Mouse (Mus musculus) layer of hippocampus, adult 9-10 months (tissue): ENCODE measurements around the gene Sfxn4.
A peak's percentile ranks its signal among the peaks of the same experiment; 100 is the strongest.

ENCODE experiments used
- DNase-seq: peaks from one replicate; pipeline ENCODE4 v3.0.0; 2022; ENCODE audit warnings: low spot score

The Sfxn4 gene

DNA sequence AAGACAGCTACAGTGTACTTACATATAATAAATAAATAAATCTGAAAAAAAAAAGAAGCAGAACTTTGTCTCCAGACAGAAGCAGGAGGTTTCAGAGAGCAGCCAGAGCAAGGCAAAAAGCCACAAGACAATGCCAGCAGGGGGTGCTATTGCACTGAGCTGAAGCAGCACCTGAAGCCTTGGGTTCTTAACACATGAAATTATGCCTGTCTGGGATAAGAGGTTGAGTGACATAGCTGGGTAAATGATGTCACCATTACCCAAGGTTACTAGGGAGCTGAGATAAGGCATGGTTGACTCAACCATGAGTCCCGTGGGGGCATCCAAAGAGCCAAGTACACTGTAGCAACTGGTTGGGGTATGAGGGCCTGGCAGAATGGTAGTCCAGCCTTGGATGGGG lies 23.5 kb downstream of the Sfxn4 start:
- DNase-seq, result peak; percentile 26

DNA sequence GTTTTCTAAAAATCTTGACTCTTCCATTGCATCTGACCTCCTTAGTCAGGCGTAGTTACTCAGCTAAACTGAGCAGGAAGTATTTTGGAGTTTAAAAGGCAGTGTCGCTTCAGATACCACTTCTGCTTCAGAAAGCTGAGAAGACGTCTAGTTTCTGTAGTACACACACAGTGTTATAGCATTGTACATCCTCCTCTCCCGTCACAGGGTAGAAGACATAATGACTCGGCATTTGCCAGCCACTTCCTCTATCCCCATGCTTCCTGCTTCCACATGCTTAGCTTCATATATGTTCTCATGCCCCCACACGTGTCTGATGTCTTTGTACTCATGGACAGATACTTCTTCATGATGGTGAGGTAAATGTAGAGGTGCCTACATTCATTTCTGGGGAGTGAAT lies 42.6 kb downstream of the Sfxn4 start:
- no peak for DNase-seq

DNA sequence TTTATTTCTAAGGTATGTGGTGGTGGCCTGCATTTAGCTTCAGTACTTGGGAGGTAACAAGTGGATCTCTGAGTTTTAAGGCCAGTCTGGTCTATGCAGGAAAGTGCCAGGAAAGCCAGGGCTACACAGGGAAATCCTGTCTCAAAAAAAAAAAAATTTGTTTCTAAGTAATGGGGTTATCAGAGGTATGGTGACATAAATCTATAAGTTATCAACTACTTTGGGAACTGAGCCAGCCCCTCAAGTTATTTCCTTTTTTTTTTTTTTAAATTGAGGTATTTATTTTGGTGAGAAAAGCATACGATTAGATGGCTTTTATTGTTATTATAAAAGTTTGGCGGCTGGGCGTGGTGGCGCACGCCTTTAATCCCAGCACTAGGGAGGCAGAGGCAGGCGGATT lies 48.1 kb downstream of the Sfxn4 start:
- DNase-seq, result no peak

DNA sequence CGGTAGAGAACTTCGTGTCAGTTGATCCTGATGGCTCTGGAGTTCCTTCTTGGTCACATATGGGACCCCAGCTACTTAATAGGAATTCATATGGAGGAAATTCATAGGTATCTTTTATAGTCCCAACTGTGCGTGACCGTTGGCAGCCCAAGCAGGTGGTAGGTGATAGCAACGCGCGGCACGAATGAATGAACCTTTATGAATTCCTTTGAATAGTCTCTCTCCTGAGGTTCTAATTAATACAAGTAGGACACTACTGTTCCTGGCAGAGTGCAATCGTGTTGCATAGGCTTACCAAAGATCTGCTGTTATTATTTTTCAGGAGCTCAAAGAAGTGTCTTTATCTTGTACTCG lies 49.3 kb downstream of the Sfxn4 start:
- DNase-seq, result no peak

DNA sequence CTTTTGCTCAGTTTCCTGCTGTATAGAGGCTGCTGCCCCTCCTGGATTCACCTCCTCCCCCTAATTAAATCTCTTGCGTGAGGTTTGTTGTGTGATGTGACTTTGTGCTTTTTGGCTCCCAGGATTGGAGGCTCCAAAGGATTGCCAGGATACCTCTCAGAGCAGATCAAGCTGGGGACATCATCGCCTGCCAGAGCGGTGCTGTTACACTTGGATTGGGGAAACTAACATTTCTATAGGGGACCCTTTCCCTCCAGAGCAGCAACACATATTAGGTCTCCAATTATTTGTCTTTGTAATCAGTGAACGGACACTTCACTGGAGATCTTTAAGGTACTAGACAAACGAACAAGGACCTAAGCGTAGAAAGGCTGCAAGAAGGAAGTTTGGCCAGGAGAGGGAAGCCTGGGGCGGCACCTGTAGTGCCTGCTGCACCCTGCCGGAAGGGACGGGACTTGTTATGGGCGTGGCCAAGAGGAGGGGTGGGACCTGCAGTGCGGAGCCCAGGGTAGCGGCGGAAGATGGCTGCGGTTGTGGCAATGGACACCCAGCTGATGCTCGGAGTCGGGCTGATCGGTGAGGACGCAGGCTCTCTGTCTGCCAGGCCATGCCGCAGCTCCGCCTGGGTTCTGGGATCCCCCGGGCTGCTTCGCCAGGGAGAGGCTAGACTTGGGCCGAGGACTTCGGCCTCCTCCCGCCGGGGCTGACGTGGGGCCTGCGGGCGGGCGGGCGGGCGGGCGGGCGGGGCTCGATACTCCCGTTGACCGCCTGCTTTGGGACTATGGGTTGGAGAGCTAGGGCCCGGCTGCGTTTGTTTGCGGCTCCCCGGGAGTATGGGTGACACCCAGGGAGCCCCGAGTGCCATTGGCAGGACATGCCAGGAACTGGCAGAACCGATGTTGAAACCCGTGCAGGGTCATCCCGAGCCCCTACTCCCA lies 49.9 kb downstream of the Sfxn4 start, which contains the start of gene Fam45a:
Gene Fam45a (plus strand): TSS at position 488 of the 938 bp plus-strand sequence.
- peak; percentile 71 for DNase-seq

DNA sequence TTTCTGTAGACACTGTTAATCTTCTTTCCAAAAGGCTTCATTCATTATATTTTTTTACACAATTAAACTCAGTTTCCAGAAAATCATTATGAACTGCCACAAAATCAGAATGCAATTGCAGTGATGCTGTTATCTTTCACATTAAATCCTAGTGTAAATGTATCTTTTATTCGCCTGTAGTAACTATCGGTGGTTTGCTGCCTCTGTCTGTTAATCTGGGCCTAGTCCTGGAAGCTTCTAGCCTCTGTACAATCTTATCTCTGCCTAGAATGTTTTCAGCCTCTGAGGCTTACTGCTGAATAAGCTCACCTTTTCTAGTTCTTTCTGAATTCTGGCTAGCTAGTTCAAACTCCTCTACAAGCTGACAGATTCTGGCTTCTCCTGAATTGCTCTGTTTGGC lies 51.4 kb downstream of the Sfxn4 start:
- DNase-seq, result no peak

DNA sequence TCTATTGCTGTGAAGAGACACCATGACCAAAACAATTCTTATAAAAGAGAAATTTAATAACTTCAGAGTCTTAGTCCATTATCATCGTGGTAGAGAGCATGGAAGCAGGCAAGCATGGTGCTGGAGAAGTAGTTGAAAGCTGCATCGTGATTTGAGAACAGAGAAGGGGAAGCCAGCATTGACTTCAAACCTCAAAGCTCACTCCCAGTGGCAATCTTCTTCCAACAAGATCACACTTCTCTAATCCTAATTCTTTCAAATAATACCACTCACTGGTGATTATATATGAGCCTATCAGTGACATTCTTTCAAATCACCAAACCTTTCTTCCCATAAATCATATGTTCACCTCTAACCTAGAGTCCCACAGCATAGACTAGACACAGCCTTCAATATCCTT lies 56.4 kb downstream of the Sfxn4 start:
- no peak for DNase-seq

DNA sequence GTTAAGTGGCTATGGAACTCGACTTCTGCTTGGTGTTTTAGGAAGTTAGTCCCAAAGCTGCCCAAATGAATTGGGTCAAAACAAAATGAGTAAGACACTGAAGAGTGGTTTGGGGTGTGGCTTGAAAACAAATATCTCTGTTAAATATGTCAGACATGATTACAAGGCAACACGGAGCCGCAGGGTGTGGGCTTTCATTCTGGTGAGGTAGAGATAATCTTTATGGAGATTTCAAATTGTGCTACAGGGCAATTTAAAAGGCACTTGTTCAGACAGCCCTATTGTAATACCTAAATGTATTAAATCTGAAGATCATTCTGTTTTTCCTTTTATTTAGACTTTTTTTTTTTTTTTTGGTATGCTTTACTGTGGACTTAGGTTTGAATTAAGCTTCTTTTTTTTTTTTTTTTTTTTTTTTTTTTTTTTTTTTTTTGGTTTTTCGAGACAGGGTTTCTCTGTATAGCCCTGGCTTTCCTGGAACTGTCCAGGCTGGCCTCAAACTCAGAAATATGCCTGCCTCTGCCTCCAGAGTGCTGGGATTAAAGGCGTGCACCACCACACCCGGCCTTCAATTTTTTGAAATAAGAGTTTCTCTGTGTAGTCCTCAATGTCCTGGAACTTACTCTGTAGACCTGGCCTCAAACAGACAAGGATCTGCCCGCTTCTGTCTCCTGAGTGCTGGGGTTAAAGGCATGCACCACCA lies 61.3 kb downstream of the Sfxn4 start:
- DNase-seq, result no peak

DNA sequence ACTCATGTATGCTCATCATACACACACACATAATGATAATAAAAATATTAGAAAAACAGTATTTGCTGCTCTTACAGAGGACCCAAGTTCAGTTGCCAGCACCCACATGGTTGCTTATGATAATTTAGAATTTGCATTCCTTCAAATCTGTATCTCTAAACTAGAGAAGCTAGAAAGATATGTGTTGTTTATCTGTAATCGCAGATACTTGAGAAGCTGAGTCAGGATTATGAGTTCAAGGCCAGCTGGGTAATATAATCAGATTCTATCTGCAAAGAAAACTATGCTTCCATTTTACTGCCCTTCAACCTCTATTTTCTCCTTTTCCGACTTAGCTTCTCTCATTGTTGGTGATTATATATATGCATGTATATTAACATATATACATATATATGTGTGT lies 63.9 kb downstream of the Sfxn4 start:
- DNase-seq, result no peak

DNA sequence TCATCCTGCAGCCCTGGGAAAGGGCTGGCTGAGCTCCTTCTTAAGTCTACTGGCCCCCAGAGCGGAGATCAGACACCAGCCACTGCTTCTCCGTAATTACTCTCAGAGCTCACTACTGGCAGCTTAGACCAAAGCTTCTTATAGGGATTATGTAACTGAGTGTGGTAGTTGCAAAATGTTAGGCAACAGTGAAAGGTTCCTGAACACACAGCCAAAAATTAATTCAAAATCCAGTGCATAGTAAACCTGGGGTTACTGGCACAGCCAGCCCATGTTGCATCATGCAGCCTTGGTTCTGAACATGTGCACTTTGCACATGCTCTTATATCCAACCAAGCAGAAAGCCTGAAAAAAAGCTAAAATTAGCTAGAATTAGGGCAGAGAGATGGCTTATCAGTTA lies 66.0 kb downstream of the Sfxn4 start:
- no peak for DNase-seq

DNA sequence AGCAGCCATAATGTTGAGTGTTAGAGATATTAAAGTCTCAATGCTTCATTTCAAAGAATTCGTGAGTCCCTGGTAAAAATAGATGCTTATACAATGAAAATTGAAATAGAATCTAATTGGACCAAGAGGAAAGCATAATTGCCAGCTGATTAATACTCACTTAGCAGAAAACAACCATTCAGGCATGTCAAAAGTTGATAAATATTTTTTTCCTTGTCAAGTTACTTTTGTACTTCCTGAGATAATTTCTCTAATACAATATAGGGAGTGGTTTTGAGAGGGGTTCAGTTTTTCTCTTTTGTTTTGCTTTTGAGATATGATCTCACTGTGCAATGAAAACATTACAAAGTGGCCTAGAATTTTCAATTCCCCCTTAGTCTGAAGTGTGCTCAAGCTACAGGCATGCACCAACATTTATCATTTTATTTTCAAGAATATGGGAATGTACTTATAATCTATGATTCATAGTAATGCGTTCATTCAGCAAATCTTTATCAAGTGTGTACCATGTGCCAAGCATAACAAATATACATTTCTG lies 68.0 kb downstream of the Sfxn4 start:
- DNase-seq, result no peak

DNA sequence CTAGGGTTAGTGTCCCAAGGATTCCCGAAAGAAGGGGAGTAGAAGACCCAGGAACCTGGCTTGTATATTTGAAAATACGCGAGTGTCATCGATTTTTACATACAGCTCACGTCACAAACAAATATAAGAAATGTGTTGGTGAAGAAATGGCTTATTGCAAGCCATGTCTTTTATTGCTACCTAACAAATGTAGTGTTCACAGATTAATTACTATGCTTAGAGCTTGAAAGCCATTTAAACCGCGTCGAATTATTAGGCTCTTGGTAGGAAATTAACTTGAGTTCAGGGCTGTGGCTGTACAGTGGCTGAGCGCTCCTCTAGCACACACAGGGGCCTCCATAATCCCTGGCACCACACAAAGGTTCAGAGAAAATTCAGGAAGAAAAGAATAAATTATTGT lies 70.1 kb downstream of the Sfxn4 start:
- no peak for DNase-seq

DNA sequence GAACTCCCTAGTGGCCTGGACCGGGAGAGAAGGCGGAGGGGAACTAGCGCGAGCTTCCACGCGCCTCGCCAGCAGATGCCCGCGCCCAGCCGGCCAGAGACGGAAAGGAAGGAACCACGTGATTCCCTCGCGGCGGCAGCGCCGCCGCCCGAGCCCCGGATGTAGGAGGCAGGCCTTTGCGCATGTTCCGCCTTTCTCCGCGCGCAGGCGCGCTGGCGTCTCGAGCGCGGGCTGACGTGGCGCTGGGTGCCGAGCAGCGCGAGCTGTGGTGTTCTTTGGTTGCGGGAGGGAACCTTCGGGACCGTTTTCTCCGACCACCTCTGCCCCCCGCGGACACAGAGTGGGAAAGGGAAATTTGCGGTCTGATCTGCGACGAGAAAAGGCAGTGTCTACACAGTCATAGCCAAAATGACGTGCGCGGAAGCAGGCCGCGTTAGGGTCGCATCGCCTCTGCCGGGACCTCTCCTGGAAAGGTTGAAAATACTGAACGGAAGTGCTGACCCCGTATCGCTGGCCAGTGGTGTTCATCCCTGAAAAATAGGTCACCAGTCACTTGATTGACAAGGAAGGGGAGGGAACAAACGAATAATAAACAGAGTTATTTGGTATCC lies 70.6 kb downstream of the Sfxn4 start, which contains the start of gene Eif3a:
Gene Eif3a (minus strand): TSS at position 108 of the 611 bp plus-strand sequence.
- DNase-seq, result peak; percentile 75

DNA sequence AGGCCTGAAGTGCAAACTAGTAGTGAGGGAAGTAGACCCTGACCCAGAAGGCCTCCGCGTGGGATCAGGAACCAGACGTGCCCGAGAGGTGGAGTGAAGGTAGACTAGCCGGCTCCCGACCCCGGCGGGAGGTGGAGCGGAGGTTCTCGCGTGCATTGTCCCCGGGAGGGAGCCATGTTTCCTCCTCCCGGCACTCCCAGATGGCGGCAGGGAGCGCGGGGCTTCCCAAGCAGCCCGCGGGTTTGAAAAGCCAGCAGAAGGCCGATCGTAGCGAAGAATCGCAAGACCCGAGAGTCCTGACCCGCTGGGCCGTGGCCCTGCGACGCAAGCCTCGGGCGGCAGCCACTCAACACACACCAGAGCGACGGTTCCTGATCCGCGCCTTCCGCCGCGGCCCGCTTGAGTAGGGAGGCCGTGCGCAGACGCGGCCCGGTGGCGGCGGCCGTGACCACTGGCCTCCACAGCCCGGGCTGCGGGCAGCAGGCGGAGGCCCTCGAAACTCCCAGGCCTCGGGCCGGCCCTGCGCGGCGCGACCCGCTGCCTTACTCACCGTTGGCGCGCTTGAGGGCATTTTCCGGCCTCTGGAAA lies 71.3 kb downstream of the Sfxn4 start:
- DNase-seq, result no peak

DNA sequence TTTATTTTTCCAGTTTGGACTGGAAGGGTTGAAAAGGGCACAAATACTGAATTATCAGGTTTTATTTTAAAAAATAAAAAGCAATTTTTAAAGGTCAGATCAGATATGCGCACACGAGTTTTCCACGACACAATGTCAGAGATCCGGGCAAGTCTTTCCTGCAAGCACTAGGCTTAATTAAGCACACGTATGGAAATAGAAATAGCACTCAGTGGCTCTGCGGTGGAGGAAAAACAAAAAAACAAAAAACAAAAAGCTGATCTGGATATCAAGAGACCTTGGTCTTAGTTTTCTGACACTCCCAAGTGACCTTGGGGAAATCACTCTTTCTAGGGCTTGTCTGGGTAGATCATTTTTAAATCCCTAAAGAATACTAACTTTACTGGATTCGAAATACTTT lies 71.8 kb downstream of the Sfxn4 start:
- no peak for DNase-seq

DNA sequence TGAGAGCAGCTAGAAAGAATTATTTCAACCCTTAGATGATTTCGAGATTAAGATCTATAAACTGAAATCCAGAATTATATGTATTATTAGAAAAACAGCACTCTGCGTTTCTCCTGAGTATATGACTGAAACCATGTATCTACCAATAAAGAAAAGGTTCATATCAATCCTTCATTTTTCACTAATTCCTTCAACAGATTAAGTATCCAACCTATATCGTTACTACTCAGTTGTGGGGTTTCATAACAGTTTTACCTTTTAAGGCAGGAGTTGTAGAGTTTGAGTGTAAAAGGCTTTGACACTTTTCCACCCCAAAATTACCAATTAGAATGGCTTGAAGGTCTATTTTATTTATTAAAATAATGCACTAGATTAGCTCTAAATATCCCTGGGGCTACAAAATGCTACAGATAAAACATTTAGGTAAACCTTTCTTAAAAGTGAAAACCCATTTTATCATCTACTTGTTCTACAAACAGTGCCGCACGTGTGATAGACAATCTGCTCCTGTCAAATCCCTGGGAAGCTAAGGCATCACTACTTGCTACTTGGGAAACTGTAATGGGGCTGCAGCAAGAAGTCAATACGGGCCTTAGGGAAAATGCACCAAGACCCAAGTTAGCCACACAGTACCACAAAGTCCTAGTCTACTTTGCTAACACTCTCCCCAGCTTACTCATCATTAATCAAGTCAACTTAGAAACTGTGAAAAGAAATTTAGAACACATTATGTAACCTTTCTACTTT lies 72.9 kb downstream of the Sfxn4 start:
- DNase-seq, result no peak

DNA sequence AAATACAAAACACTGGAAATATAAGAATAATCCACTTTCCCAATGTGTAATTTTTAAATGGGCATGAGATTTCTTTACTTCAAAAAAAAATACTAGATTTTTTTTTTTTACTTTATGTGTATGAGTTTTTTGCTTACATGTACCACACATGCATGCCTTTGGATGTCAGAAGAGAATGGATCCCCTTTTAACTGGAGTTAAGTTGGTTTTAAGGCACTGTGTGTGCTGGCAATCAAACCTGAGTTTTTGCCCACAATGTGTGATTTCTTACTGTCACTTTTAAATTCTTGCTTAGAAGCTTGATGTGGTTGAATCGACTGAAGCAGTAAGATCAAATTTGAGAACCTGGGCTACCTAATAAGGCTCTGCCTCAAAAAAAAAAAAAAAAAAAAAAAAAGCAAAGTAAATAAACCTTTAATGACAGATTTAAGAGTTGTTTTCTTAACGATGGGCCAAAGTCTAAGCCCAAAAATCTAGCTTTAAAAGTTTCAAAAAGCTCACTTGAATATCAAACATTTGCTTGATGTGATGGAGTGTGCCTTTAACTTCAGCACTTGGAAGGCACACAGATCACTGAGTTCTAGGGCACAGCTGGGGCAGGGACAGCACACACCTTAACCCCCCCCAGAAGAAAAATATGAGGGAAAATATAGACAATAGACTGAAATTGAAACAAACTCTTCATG lies 73.7 kb downstream of the Sfxn4 start:
- no peak for DNase-seq
